Mouse (Mus musculus) ES-Bruce4 (cell line): ENCODE measurements around the gene Chst8.

Experiments used
- CTCF ChIP-seq: IDR thresholded peaks from one replicate; pipeline ENCODE4 v1.8.1; 2011; ENCODE audit warnings: low read depth, low read length
- EP300 ChIP-seq: IDR thresholded peaks from 2 replicates; pipeline ENCODE4 v1.6.1; 2011; ENCODE audit warnings: low read depth, low read length; ENCODE audit not compliant: insufficient read depth
- POLR2A ChIP-seq: IDR thresholded peaks from one replicate; pipeline ENCODE4 v1.8.1; 2011; ENCODE audit warnings: low read length; ENCODE audit not compliant: insufficient read depth

DNA sequence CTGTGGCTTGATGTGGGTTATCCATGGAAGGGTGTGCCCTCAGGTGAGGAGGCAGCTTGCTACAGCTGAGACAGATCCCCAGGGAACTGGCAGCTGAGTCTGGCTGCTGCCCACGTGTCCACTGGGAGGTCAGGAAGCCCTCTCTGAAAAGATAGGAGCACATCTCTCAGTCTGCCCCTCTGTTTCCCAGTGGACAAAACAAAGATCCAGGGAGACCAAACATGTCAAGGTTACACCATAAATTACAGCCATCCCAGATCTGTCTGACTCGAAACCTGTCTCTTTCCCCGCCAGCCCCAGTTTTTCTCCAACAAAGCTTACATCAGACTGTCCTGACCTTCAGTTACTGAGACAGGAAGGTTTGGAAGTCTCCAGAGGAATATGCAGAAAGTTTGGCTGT lies 53.8 kb downstream of the Chst8 start:
- no peak for TF ChIP-seq POLR2A
- TF ChIP-seq CTCF, result no peak
- no peak for TF ChIP-seq EP300
